Comparison of ENCODE assay signal across 9 mouse cellular contexts in the genomic region with DNA sequence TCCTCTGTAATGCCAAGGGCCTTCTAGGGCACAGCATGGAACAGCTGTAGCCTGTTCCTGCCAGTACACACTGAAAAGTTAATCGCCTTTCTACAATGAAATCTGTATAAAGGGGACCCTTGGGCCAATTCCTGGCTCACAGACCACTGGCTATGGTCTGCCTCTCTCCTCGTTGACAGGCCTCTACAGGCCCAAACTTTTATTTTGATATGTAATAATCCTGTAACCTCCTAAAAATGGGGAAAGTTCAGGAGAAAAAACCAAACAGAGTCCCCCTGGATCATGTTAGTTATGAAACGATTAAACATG. TPM values are rescaled to one million over a fixed set of nuclear protein-coding genes. Genes with fewer than 3 reads are reported as not detected.
DNase-seq lines count a peak whose midpoint lies in the region; ATAC-seq and TF ChIP-seq lines count a peak whose summit lies in the region.
"Had no signal": no experiment of that assay in that cellular context is flagged by ENCODE, and none has a peak within 500 bp of the region (broad histone marks: within the 10 kb centered on the region; RNA-seq: fewer than 3 reads in every experiment).

No protein-coding gene starts in this region.

- H3K27me3 ChIP-seq in embryonic facial prominence, embryonic 13.5 days, result no peaks in the 10 kb centered on the region
- no peaks in the 10 kb centered on the region for H3K27me3 ChIP-seq in intestine, embryonic 14.5 days (replicated peaks; ENCODE audit: control insufficient read depth, insufficient read depth, low read length)
- H3K27me3 ChIP-seq in midbrain, postnatal 0 days (ENCODE audit: insufficient read depth, low read length), result no peaks in the 10 kb centered on the region

- H3K9ac ChIP-seq in embryonic facial prominence, embryonic 13.5 days, result peak overlapping the region; percentile 96
- H3K9ac ChIP-seq in intestine, embryonic 14.5 days (ENCODE audit: low read length), result peak overlapping the region; percentile 92
- H3K9ac ChIP-seq in midbrain, postnatal 0 days (replicated peaks; ENCODE audit: low read length, poor library complexity, severe bottlenecking), result peak overlapping the region; percentile 82

- ATAC-seq in embryonic facial prominence, embryonic 13.5 days (ENCODE audit: insufficient number of reproducible peaks, insufficient read depth, low FRiP score, low TSS enrichment, low read depth), result no peak
- no peak for ATAC-seq in intestine, embryonic 14.5 days (replicated peaks; ENCODE audit: low FRiP score, low TSS enrichment, low read depth)
- ATAC-seq in midbrain, postnatal 0 days (ENCODE audit: low FRiP score), result no peak

- DNase-seq in left cerebral cortex, adult 2 months (ENCODE audit: extremely low spot score in 1 of 2, low spot score in 2 of 2), result no peak
- DNase-seq in left cerebral cortex, postnatal 14 days (ENCODE audit: low spot score in 2 of 2), result no peak
- no peak for DNase-seq in intestine, embryonic 14.5 days (ENCODE audit: low spot score)
- peak; percentile 24 for DNase-seq in midbrain, postnatal 0 days (ENCODE audit: low spot score)
- DNase-seq in right cerebral cortex, adult 2 months (ENCODE audit: low spot score in 2 of 2), result no peak
- DNase-seq in c-Kit-positive CD71-positive TER-119-positive erythroid progenitor cells, embryonic 14.5 days (ENCODE audit: low spot score), result no peak
- no peak for DNase-seq in gastrocnemius, postnatal 14 days
- DNase-seq: right cerebral cortex, adult 18-20 months had no signal

- H3K9me3 ChIP-seq in embryonic facial prominence, embryonic 13.5 days, result no peaks in the 10 kb centered on the region
- H3K9me3 ChIP-seq in intestine, embryonic 14.5 days (ENCODE audit: control insufficient read depth, low read length), result no peaks in the 10 kb centered on the region
- H3K9me3 ChIP-seq in midbrain, postnatal 0 days (ENCODE audit: low read length), result no peaks in the 10 kb centered on the region

- intact Hi-C loops in left cerebral cortex, adult 2 months (cut with DNase I), result loop anchor here (2.0 kb wide), 1 partner anchor 60 kb away; a partner anchor contains a TSS
- intact Hi-C loops in left cerebral cortex, postnatal 14 days (cut with DNase I), result loop anchor here (5.0 kb wide), 1 partner anchor 59 kb away; a partner anchor contains a TSS
- intact Hi-C loops in gastrocnemius, postnatal 14 days (cut with DNase I; ENCODE audit: low total_unique reads), result no loop called here

- WGBS in embryonic facial prominence, embryonic 13.5 days, result 36% methylated on average over 3 of the region's 3 CpGs
- WGBS in intestine, embryonic 14.5 days, result 47% methylated on average over 3 of the region's 3 CpGs
- 49% methylated on average over 3 of the region's 3 CpGs for WGBS in midbrain, postnatal 0 days

- peak overlapping the region; percentile 82 for H3K4me3 ChIP-seq in left cerebral cortex, adult 2 months
- H3K4me3 ChIP-seq in embryonic facial prominence, embryonic 13.5 days, result peak overlapping the region; percentile 88
- H3K4me3 ChIP-seq in intestine, embryonic 14.5 days (ENCODE audit: low read depth, low read length), result peak overlapping the region; percentile 95
- H3K4me3 ChIP-seq in midbrain, postnatal 0 days (ENCODE audit: low read depth, low read length), result peak overlapping the region; percentile 90

- peak overlapping the region; percentile 63 for H3K4me2 ChIP-seq in embryonic facial prominence, embryonic 13.5 days
- peak overlapping the region; percentile 79 for H3K4me2 ChIP-seq in intestine, embryonic 14.5 days (ENCODE audit: low read length)
- H3K4me2 ChIP-seq in midbrain, postnatal 0 days (ENCODE audit: low read depth, low read length, poor library complexity, severe bottlenecking), result peak overlapping the region; percentile 79

- no peaks in the 10 kb centered on the region for H3K36me3 ChIP-seq in embryonic facial prominence, embryonic 13.5 days
- no peaks in the 10 kb centered on the region for H3K36me3 ChIP-seq in intestine, embryonic 14.5 days (ENCODE audit: control insufficient read depth, insufficient read depth, low read length)
- no peaks in the 10 kb centered on the region for H3K36me3 ChIP-seq in midbrain, postnatal 0 days (ENCODE audit: insufficient read depth, low read length)

- peaks cover 51% of the 10 kb centered on the region for H3K4me1 ChIP-seq in embryonic facial prominence, embryonic 13.5 days
- peaks cover 15% of the 10 kb centered on the region for H3K4me1 ChIP-seq in intestine, embryonic 14.5 days (replicated peaks; ENCODE audit: control insufficient read depth, insufficient read depth, low read length)
- peaks cover 15% of the 10 kb centered on the region for H3K4me1 ChIP-seq in midbrain, postnatal 0 days (ENCODE audit: insufficient read depth, low read length)

- no peak for TF ChIP-seq CTCF in left cerebral cortex, adult 2 months (IDR thresholded peaks at IDR 0.05)
- TF ChIP-seq CTCF in midbrain, postnatal 0 days (IDR thresholded peaks at IDR 0.05), result no peak

- peak overlapping the region; percentile 98 for H3K27ac ChIP-seq in left cerebral cortex, adult 2 months
- peak overlapping the region; percentile 94; the same call in 1 of the 2 replicates for H3K27ac ChIP-seq in embryonic facial prominence, embryonic 13.5 days
- H3K27ac ChIP-seq in intestine, embryonic 14.5 days (ENCODE audit: low read depth), result peak overlapping the region; percentile 95
- H3K27ac ChIP-seq in midbrain, postnatal 0 days (ENCODE audit: low read depth, low read length), result peak overlapping the region; percentile 98

RNA-seq across cellular contexts. Expression of a gene that starts 6.4 kb away (rescaled TPM):
- 10 to 100 TPM; 12.6 to 15.2 TPM for total RNA-seq in left cerebral cortex, adult 2 months (2021)
- 10 to 100 TPM; 10.1 to 11.8 TPM for total RNA-seq in left cerebral cortex, postnatal 14 days (2021)
- polyA plus RNA-seq in embryonic facial prominence, embryonic 13.5 days (2015; fragmentation: Nextera tagmentation; extraction: Ambion mirVana), result 15.9 and 18.0 TPM in 2 replicates
- 18.6 and 18.7 TPM in 2 replicates for polyA plus RNA-seq in intestine, embryonic 14.5 days (2014; fragmentation: Nextera tagmentation; extraction: Ambion mirVana)
- total RNA-seq in midbrain, postnatal 0 days (2014; rRNA removed), result 5.2 and 5.9 TPM in 2 replicates
- polyA plus RNA-seq in midbrain, postnatal 0 days (2015; fragmentation: Nextera tagmentation; extraction: Ambion mirVana), result 13.4 and 13.7 TPM in 2 replicates
- total RNA-seq in gastrocnemius, postnatal 14 days (2021), result 10 to 100 TPM; 13.1 to 13.6 TPM

RNA-seq across cellular contexts. Expression of a gene that starts 32.5 kb away (rescaled TPM):
- total RNA-seq in left cerebral cortex, adult 2 months (2021), result 10 to 100 TPM; 40.0 to 40.2 TPM
- total RNA-seq in left cerebral cortex, postnatal 14 days (2021), result 10 to 100 TPM; 38.0 to 40.3 TPM
- 19.9 and 27.9 TPM in 2 replicates for polyA plus RNA-seq in embryonic facial prominence, embryonic 13.5 days (2015; fragmentation: Nextera tagmentation; extraction: Ambion mirVana)
- polyA plus RNA-seq in intestine, embryonic 14.5 days (2014; fragmentation: Nextera tagmentation; extraction: Ambion mirVana), result 40.9 and 44.1 TPM in 2 replicates
- total RNA-seq in midbrain, postnatal 0 days (2014; rRNA removed), result 26.9 and 28.6 TPM in 2 replicates
- 36.8 and 37.4 TPM in 2 replicates for polyA plus RNA-seq in midbrain, postnatal 0 days (2015; fragmentation: Nextera tagmentation; extraction: Ambion mirVana)
- total RNA-seq in gastrocnemius, postnatal 14 days (2021), result 1 to 10 TPM; 8.5 to 9.5 TPM

RNA-seq across cellular contexts. Expression of a gene that starts 36.9 kb away (rescaled TPM):
- total RNA-seq in left cerebral cortex, adult 2 months (2021), result 1 to 10 TPM in 1 of 2 experiments, under 1 TPM in 1; 0.91 to 1.8 TPM
- 1 to 10 TPM; 2.6 to 2.7 TPM for total RNA-seq in left cerebral cortex, postnatal 14 days (2021)
- polyA plus RNA-seq in embryonic facial prominence, embryonic 13.5 days (2015; fragmentation: Nextera tagmentation; extraction: Ambion mirVana), result 2.1 and 3.3 TPM in 2 replicates
- not detected in 2 replicates for polyA plus RNA-seq in intestine, embryonic 14.5 days (2014; fragmentation: Nextera tagmentation; extraction: Ambion mirVana)
- 0.33 and 1.1 TPM in 2 replicates for total RNA-seq in midbrain, postnatal 0 days (2014; rRNA removed)
- 0.43 and 0.51 TPM in 2 replicates for polyA plus RNA-seq in midbrain, postnatal 0 days (2015; fragmentation: Nextera tagmentation; extraction: Ambion mirVana)
- total RNA-seq in gastrocnemius, postnatal 14 days (2021), result under 1 TPM; 0.10 to 0.11 TPM

RNA-seq across cellular contexts. Expression of a gene that starts 48.4 kb away (rescaled TPM):
- not detected for total RNA-seq in left cerebral cortex, adult 2 months (2021)
- total RNA-seq in left cerebral cortex, postnatal 14 days (2021), result not detected
- polyA plus RNA-seq in embryonic facial prominence, embryonic 13.5 days (2015; fragmentation: Nextera tagmentation; extraction: Ambion mirVana), result 2.4 and 3.4 TPM in 2 replicates
- polyA plus RNA-seq in intestine, embryonic 14.5 days (2014; fragmentation: Nextera tagmentation; extraction: Ambion mirVana), result 56.8 and 62.5 TPM in 2 replicates
- 0.27 TPM in 1 of 2 replicates, not detected in the other for total RNA-seq in midbrain, postnatal 0 days (2014; rRNA removed)
- polyA plus RNA-seq in midbrain, postnatal 0 days (2015; fragmentation: Nextera tagmentation; extraction: Ambion mirVana), result 0.51 and 0.56 TPM in 2 replicates
- total RNA-seq in gastrocnemius, postnatal 14 days (2021), result not detected

RNA-seq across cellular contexts. Expression of a gene that starts 53.4 kb away (rescaled TPM):
- total RNA-seq in left cerebral cortex, adult 2 months (2021), result 1 to 10 TPM; 2.8 to 3.4 TPM
- 1 to 10 TPM; 2.7 to 3.0 TPM for total RNA-seq in left cerebral cortex, postnatal 14 days (2021)
- 25.0 and 30.6 TPM in 2 replicates for polyA plus RNA-seq in embryonic facial prominence, embryonic 13.5 days (2015; fragmentation: Nextera tagmentation; extraction: Ambion mirVana)
- 18.6 and 19.0 TPM in 2 replicates for polyA plus RNA-seq in intestine, embryonic 14.5 days (2014; fragmentation: Nextera tagmentation; extraction: Ambion mirVana)
- 19.6 and 22.3 TPM in 2 replicates for total RNA-seq in midbrain, postnatal 0 days (2014; rRNA removed)
- polyA plus RNA-seq in midbrain, postnatal 0 days (2015; fragmentation: Nextera tagmentation; extraction: Ambion mirVana), result 11.1 and 11.9 TPM in 2 replicates
- 10 to 100 TPM in 1 of 2 experiments, 1 to 10 TPM in 1; 8.9 to 10.4 TPM for total RNA-seq in gastrocnemius, postnatal 14 days (2021)
